ENCODE assay signal across 8 mouse cellular contexts in genomic region chr3:144453701-144454430, GRCm38 (mm10).
DNase-seq lines count a peak whose midpoint lies in the region; ATAC-seq and TF ChIP-seq lines count a peak whose summit lies in the region.
"Had no signal": no experiment of that assay in that cellular context is flagged by ENCODE, and none has a peak within 500 bp of the region (broad histone marks: within the 10 kb centered on the region; RNA-seq: fewer than 3 reads in every experiment).

No protein-coding gene starts in this region.

- H3K36me3 ChIP-seq in E14TG2a.4 (ENCODE audit: insufficient read depth, low read length): peaks cover 28% of the 10 kb centered on the region
- no peaks in the 10 kb centered on the region for H3K36me3 ChIP-seq in kidney, adult 2 months (ENCODE audit: control insufficient read depth, insufficient read depth, low read length)
- no peaks in the 10 kb centered on the region for H3K36me3 ChIP-seq in liver, embryonic 16.5 days (ENCODE audit: control insufficient read depth, insufficient read depth)
- H3K36me3 ChIP-seq in neural tube, embryonic 15.5 days: no peaks in the 10 kb centered on the region

- H3K4me2 ChIP-seq in liver, embryonic 16.5 days (ENCODE audit: low read depth, low read length): no peak overlapping the region
- H3K4me2 ChIP-seq in neural tube, embryonic 15.5 days: no peak overlapping the region

- TF ChIP-seq POLR2A in kidney, adult 2 months (IDR thresholded peaks at IDR 0.05; ENCODE audit: low read depth, low read length): no peak

- H3K4me3 ChIP-seq in E14TG2a.4 (replicated peaks; ENCODE audit: low read length): no peak overlapping the region
- H3K4me3 ChIP-seq in kidney, adult 2 months (ENCODE audit: insufficient read depth, low read depth, low read length): no peak overlapping the region
- no peak overlapping the region for H3K4me3 ChIP-seq in liver, embryonic 16.5 days (ENCODE audit: low read depth, low read length)
- H3K4me3 ChIP-seq in neural tube, embryonic 15.5 days (replicated peaks): no peak overlapping the region
- H3K4me3 ChIP-seq: megakaryocyte, embryonic 14.5 days had no signal

- DNase-seq in B cell, adult 2 months: peak; percentile 58 to 59
- DNase-seq in cerebellum, adult 9-11 months: peak; percentile 49
- DNase-seq in heart, adult 8-10 months (ENCODE audit: low spot score): peak; percentile 72
- DNase-seq in kidney, adult 2 months: peak; percentile 72

- H3K4me1 ChIP-seq in E14TG2a.4 (replicated peaks; ENCODE audit: low read depth, low read length): peaks cover 11% of the 10 kb centered on the region; the same call in 1 of the 2 replicates
- no peaks in the 10 kb centered on the region for H3K4me1 ChIP-seq in kidney, adult 2 months (ENCODE audit: control insufficient read depth, insufficient read depth, low read length)
- H3K4me1 ChIP-seq in liver, embryonic 16.5 days (ENCODE audit: control insufficient read depth, low read depth, low read length): no peaks in the 10 kb centered on the region
- H3K4me1 ChIP-seq in neural tube, embryonic 15.5 days: peaks cover 15% of the 10 kb centered on the region

- H3K9me3 ChIP-seq in E14TG2a.4 (ENCODE audit: low read length): peaks cover 8% of the 10 kb centered on the region
- H3K9me3 ChIP-seq in liver, embryonic 16.5 days (replicated peaks; ENCODE audit: control insufficient read depth, low read length): no peaks in the 10 kb centered on the region
- no peaks in the 10 kb centered on the region for H3K9me3 ChIP-seq in neural tube, embryonic 15.5 days (replicated peaks)
- H3K9me3 ChIP-seq: megakaryocyte, embryonic 14.5 days had no signal

- peak; percentile 83 for TF ChIP-seq CTCF in E14TG2a.4 (conservative IDR thresholded peaks at IDR 0.05; ENCODE audit: low read length)
- TF ChIP-seq CTCF in kidney, adult 2 months (conservative IDR thresholded peaks at IDR 0.05; ENCODE audit: insufficient read depth, insufficient read length, low read depth, low read length): peak; percentile 35; the same call in 1 of the 2 replicates

- WGBS in kidney, adult 2 months: 66% methylated on average over 19 of the region's 19 CpGs
- WGBS in liver, embryonic 16.5 days (ENCODE audit: insufficient replicate concordance): 54% methylated on average over 19 of the region's 19 CpGs
- 57% methylated on average over 19 of the region's 19 CpGs for WGBS in neural tube, embryonic 15.5 days

- H3K27me3 ChIP-seq in E14TG2a.4 (ENCODE audit: insufficient read depth, low read length): no peaks in the 10 kb centered on the region
- H3K27me3 ChIP-seq in kidney, adult 2 months (replicated peaks; ENCODE audit: control insufficient read depth, insufficient read depth, low read length): no peaks in the 10 kb centered on the region
- H3K27me3 ChIP-seq in liver, embryonic 16.5 days (ENCODE audit: control insufficient read depth, insufficient read depth, low read depth, low read length): no peaks in the 10 kb centered on the region
- H3K27me3 ChIP-seq in neural tube, embryonic 15.5 days (replicated peaks): no peaks in the 10 kb centered on the region
- H3K27me3 ChIP-seq: megakaryocyte, embryonic 14.5 days had no signal

- H3K27ac ChIP-seq in kidney, adult 2 months (ENCODE audit: insufficient read depth, low read depth, low read length): no peak overlapping the region
- no peak overlapping the region for H3K27ac ChIP-seq in liver, embryonic 16.5 days (ENCODE audit: low read length)
- no peak overlapping the region for H3K27ac ChIP-seq in neural tube, embryonic 15.5 days (replicated peaks)

- no peak overlapping the region for H3K9ac ChIP-seq in liver, embryonic 16.5 days (ENCODE audit: low read depth, low read length)
- 0 out of 2 replicates have a peak overlapping the region, but pooled peaks have one; percentile 5 for H3K9ac ChIP-seq in neural tube, embryonic 15.5 days (replicated peaks)

- peak; percentile 68 for ATAC-seq in liver, embryonic 16.5 days (ENCODE audit: low read depth)
- peak; percentile 84 for ATAC-seq in neural tube, embryonic 15.5 days (ENCODE audit: low FRiP score)
